Mouse (Mus musculus): ENCODE measurements around the gene Rbks. TPM values are rescaled to one million over a fixed set of nuclear protein-coding genes. Genes with fewer than 3 reads are reported as not detected.

The Rbks gene
- polyA plus RNA-seq (2012; rRNA removed): 9.4 and 10.1 TPM in 2 replicates
- polyA plus RNA-seq (2014; fragmentation: Nextera tagmentation; extraction: Ambion mirVana): 20.6 and 22.7 TPM in 2 replicates

DNA sequence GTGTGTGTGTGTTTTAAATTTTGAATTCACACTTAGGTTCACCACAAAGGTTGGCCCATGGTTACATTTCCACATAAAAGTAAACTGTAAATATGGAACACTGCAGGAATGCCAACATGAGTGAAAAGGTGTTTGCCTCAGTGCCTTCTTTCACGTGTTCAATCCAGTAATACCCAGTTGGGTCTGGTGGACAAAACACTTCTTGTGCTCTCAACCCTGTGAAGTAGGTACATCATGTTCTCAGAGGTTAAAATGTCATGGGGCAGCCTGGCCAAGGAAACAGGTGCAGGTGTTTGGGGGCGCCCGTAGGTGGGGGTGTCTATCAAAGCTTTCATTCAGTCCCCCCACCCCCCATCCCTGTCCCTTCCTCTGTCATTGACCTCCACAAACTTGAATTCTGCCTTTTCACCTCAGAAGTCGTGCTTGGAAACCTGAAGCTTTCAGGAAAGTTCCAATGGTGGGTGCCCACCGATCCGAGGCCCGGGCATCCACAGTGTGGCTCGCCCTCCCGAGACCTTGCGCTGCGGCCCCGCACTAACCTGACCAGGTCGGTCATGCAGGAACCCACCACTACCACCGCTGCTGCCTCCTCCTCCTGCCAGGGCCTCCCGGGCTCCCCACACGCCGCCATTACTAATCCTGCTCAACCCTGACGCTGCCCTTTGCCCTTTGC lies at the start of gene Rbks:
Gene Rbks, minus strand, starts transcription at position 657 of the 673 bp plus-strand sequence.
- Histone ChIP-seq H3K4me2 (ENCODE audit: low read depth) (peak within 1 kb of the TSS; percentile 96), H3K27me3 (ENCODE audit: control insufficient read depth, insufficient read depth, low read length) (no peaks in the 10 kb centered on the region), H3K9me3 (ENCODE audit: control insufficient read depth, low read length) (no peaks in the 10 kb centered on the region), H3K4me1 (replicated peaks; ENCODE audit: control insufficient read depth in 2 of 2, insufficient read depth in 2 of 2, low read length in 1 of 2) (peaks cover 17 to 18% of the 10 kb centered on the region in 2 experiments), H3K4me3 (ENCODE audit: insufficient read depth in 1 of 2, low read depth in 2 of 2, low read length in 2 of 2) (peak within 1 kb of the TSS; percentile 68 to 84), H3K27ac (peak within 1 kb of the TSS; percentile 97), H3K9ac (replicated peaks) (peak within 1 kb of the TSS; percentile 61), H3K36me3 (replicated peaks; ENCODE audit: control insufficient read depth, insufficient read depth, low read depth) (no peaks in the 10 kb centered on the region; the same call in 1 of the 2 replicates)
- ATAC-seq (ENCODE audit: insufficient read depth): no peak
- no peak for DNase-seq (ENCODE audit: low read depth in 3 of 3, low spot score in 3 of 3)
- WGBS (ENCODE audit: insufficient replicate concordance): 5% methylated on average over 18 of the region's 18 CpGs
- no peak for TF ChIP-seq CTCF (IDR thresholded peaks at IDR 0.05; ENCODE audit: low read depth)

- no peak for DNase-seq (ENCODE audit: low read depth in 3 of 3, low spot score in 3 of 3)
- TF ChIP-seq CTCF (IDR thresholded peaks at IDR 0.05; ENCODE audit: low read depth) (no peak), EP300 (IDR thresholded peaks at IDR 0.05; ENCODE audit: low read depth) (no peak)
- peaks cover 0 to 3% of the 10 kb centered on the region in 2 experiments; a peak in 1 of 4 replicates for H3K4me1 ChIP-seq (replicated peaks; ENCODE audit: control insufficient read depth in 2 of 2, insufficient read depth in 2 of 2, low read length in 1 of 2)
- H3K4me2 ChIP-seq (ENCODE audit: low read depth): no peak overlapping the region
- no peaks in the 10 kb centered on the region for H3K27me3 ChIP-seq (ENCODE audit: control insufficient read depth, insufficient read depth, low read length)
- WGBS (ENCODE audit: insufficient replicate concordance): 61% methylated on average over 4 of the region's 4 CpGs
- H3K4me3 ChIP-seq (ENCODE audit: insufficient read depth in 1 of 2, low read depth in 2 of 2, low read length in 2 of 2): no peak overlapping the region
- H3K9ac ChIP-seq (replicated peaks): no peak overlapping the region
- H3K27ac ChIP-seq: no peak overlapping the region
- no peaks in the 10 kb centered on the region for H3K36me3 ChIP-seq (replicated peaks; ENCODE audit: control insufficient read depth, insufficient read depth, low read depth)
- ATAC-seq (ENCODE audit: insufficient read depth): no peak
- H3K9me3 ChIP-seq (ENCODE audit: control insufficient read depth, low read length): no peaks in the 10 kb centered on the region
Measured at GRCm38 (mm10) chr5:31742521-31743031, 45.1 kb upstream of the Rbks start.

GRCm38 (mm10) chr5:31741931-31742330 lies 44.5 kb upstream of the Rbks start:
- Histone ChIP-seq H3K9ac (replicated peaks) (no peak overlapping the region), H3K4me3 (ENCODE audit: insufficient read depth in 1 of 2, low read depth in 2 of 2, low read length in 2 of 2) (no peak overlapping the region), H3K4me2 (ENCODE audit: low read depth) (no peak overlapping the region), H3K9me3 (ENCODE audit: control insufficient read depth, low read length) (no peaks in the 10 kb centered on the region), H3K36me3 (replicated peaks; ENCODE audit: control insufficient read depth, insufficient read depth, low read depth) (no peaks in the 10 kb centered on the region), H3K27ac (no peak overlapping the region), H3K4me1 (replicated peaks; ENCODE audit: control insufficient read depth in 2 of 2, insufficient read depth in 2 of 2, low read length in 1 of 2) (peaks cover 0 to 3% of the 10 kb centered on the region in 2 experiments; a peak in 1 of 4 replicates), H3K27me3 (ENCODE audit: control insufficient read depth, insufficient read depth, low read length) (no peaks in the 10 kb centered on the region)
- 68% methylated on average over 1 of the region's 1 CpGs for WGBS (ENCODE audit: insufficient replicate concordance)
- TF ChIP-seq EP300 (IDR thresholded peaks at IDR 0.05; ENCODE audit: low read depth) (no peak), CTCF (IDR thresholded peaks at IDR 0.05; ENCODE audit: low read depth) (no peak)
- ATAC-seq (ENCODE audit: insufficient read depth) (no peak), DNase-seq (ENCODE audit: low read depth in 3 of 3, low spot score in 3 of 3) (no peak)

DNA sequence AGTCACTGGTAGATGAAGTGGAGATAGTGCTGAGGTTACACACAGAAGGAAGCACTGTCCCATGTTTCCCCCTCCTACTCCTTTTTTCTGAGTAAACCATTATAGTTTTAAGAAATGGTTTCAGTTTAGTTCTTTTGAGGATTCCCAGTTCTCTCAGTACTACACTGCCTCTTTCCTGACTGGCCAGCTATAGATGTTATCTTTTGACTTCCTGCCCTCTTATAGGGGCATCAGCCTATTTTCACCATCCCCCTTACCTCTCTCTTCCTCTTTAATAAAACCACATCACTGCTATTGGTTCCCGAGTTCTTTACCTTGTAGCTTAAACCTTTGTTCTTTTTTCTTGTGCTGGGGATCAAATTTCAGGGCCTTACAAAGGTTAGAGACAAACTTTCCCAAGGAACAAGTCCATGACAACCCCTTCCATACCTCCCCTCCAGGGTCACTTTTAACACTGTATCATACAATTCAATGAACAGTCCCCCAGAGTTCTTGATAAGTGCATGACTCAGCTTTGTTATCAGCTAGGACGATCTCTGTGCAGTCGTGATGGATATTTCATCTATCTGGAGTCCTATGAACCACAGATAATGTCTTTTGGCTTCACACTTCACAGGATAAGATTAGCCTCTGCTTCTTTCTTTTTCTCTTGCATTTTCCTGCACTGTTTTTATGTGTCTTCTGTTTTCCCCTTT lies 35.4 kb upstream of the Rbks start:
- DNase-seq (ENCODE audit: low read depth in 3 of 3, low spot score in 3 of 3) (no peak), ATAC-seq (ENCODE audit: insufficient read depth) (no peak)
- Histone ChIP-seq H3K27ac (no peak overlapping the region), H3K4me3 (ENCODE audit: insufficient read depth in 1 of 2, low read depth in 2 of 2, low read length in 2 of 2) (no peak overlapping the region), H3K4me2 (ENCODE audit: low read depth) (no peak overlapping the region), H3K27me3 (ENCODE audit: control insufficient read depth, insufficient read depth, low read length) (no peaks in the 10 kb centered on the region), H3K36me3 (replicated peaks; ENCODE audit: control insufficient read depth, insufficient read depth, low read depth) (no peaks in the 10 kb centered on the region), H3K4me1 (replicated peaks; ENCODE audit: control insufficient read depth in 2 of 2, insufficient read depth in 2 of 2, low read length in 1 of 2) (peaks cover 4% of the 10 kb centered on the region in 2 experiments; a peak in 3 of 4 replicates), H3K9me3 (ENCODE audit: control insufficient read depth, low read length) (no peaks in the 10 kb centered on the region), H3K9ac (replicated peaks) (no peak overlapping the region)
- WGBS (ENCODE audit: insufficient replicate concordance): 7% methylated on average over 3 of the region's 3 CpGs
- TF ChIP-seq CTCF (IDR thresholded peaks at IDR 0.05; ENCODE audit: low read depth) (no peak), EP300 (IDR thresholded peaks at IDR 0.05; ENCODE audit: low read depth) (no peak)

- ATAC-seq (ENCODE audit: insufficient read depth): no peak
- Histone ChIP-seq H3K4me2 (ENCODE audit: low read depth) (no peak overlapping the region), H3K27ac (no peak overlapping the region), H3K4me3 (ENCODE audit: insufficient read depth in 1 of 2, low read depth in 2 of 2, low read length in 2 of 2) (no peak overlapping the region), H3K4me1 (replicated peaks; ENCODE audit: control insufficient read depth in 2 of 2, insufficient read depth in 2 of 2, low read length in 1 of 2) (peaks cover 0 to 5% of the 10 kb centered on the region in 2 experiments; a peak in 1 of 4 replicates), H3K9ac (replicated peaks) (no peak overlapping the region), H3K36me3 (replicated peaks; ENCODE audit: control insufficient read depth, insufficient read depth, low read depth) (no peaks in the 10 kb centered on the region), H3K9me3 (ENCODE audit: control insufficient read depth, low read length) (no peaks in the 10 kb centered on the region), H3K27me3 (ENCODE audit: control insufficient read depth, insufficient read depth, low read length) (no peaks in the 10 kb centered on the region)
- 24% methylated on average over 5 of the region's 5 CpGs for WGBS (ENCODE audit: insufficient replicate concordance)
- no peak for DNase-seq (ENCODE audit: low read depth in 3 of 3, low spot score in 3 of 3)
- TF ChIP-seq CTCF (IDR thresholded peaks at IDR 0.05; ENCODE audit: low read depth) (no peak), EP300 (IDR thresholded peaks at IDR 0.05; ENCODE audit: low read depth) (no peak)
Measured at GRCm38 (mm10) chr5:31727456-31727855, 30.0 kb upstream of the Rbks start.

Measured in liver, embryonic 14.5 days (tissue).